Mouse (Mus musculus) liver, postnatal 0 days (tissue): ENCODE data around the gene P3h3. TPM values are rescaled to one million over a fixed set of nuclear protein-coding genes. Genes with fewer than 3 reads are reported as not detected.

Experiments
- ATAC-seq: fragments of 200-750 bp; cut with Nextera tagmentation; 2 replicates; pipeline ENCODE4 v1.8.0; 2017; ENCODE audit warnings: mild to moderate bottlenecking, moderate library complexity
- DNase-seq: peaks from one replicate; pipeline ENCODE4 v3.0.0-alpha.2; 2016
- H3K27ac ChIP-seq: fragments of 300-500 bp; sonication (generic); 2 replicates; pipeline ENCODE4 v1.5.1; 2014; ENCODE audit warnings: antibody characterized with exemption, moderate library complexity, mild to moderate bottlenecking, low read depth
- H3K27me3 ChIP-seq: fragments of 300-500 bp; sonication (generic); 2 replicates; pipeline ENCODE4 v1.6.1; 2014; ENCODE audit warnings: low read length, control low read depth, mixed read lengths; ENCODE audit not compliant: insufficient read depth
- H3K36me3 ChIP-seq: fragments of 300-500 bp; sonication (generic); replicated peaks from 2 replicates; pipeline ENCODE4 v1.6.1; 2014; ENCODE audit warnings: mild to moderate bottlenecking, control low read depth, low read length, moderate library complexity, mixed read lengths; ENCODE audit not compliant: insufficient read depth
- H3K4me1 ChIP-seq: fragments of 300-500 bp; sonication (generic); 2 replicates; pipeline ENCODE4 v1.6.1; 2014; ENCODE audit warnings: antibody characterized with exemption, mild to moderate bottlenecking, control low read depth; ENCODE audit not compliant: insufficient read depth
- H3K4me2 ChIP-seq: fragments of 300-500 bp; sonication (generic); 2 replicates; pipeline ENCODE4 v1.6.1; 2014; ENCODE audit warnings: low read depth, mild to moderate bottlenecking, low read length, moderate library complexity, mixed read lengths
- H3K4me3 ChIP-seq: fragments of 300-500 bp; sonication (generic); 2 replicates; pipeline ENCODE4 v1.5.1; 2014; ENCODE audit warnings: low read depth, low read length
- H3K9ac ChIP-seq: fragments of 300-500 bp; sonication (generic); replicated peaks from 2 replicates; pipeline ENCODE4 v1.6.1; 2014; ENCODE audit warnings: mild to moderate bottlenecking, moderate library complexity
- H3K9me3 ChIP-seq: fragments of 300-500 bp; sonication (generic); 2 replicates; pipeline ENCODE4 v1.6.1; 2016; ENCODE audit warnings: mild to moderate bottlenecking, control low read depth, low read length, mixed read lengths
- CTCF ChIP-seq: sonication (generic); IDR thresholded peaks from 2 replicates; pipeline ENCODE4 v1.5.1; 2016; ENCODE audit warnings: antibody characterized with exemption, low read depth
- EP300 ChIP-seq: IDR thresholded peaks from 2 replicates; pipeline ENCODE4 v1.6.1; 2016; ENCODE audit warnings: antibody characterized with exemption, low read depth, mild to moderate bottlenecking
- WGBS: fragments of 180-500 bp; shearing (Covaris S2); extraction: QIAGEN DNeasy Blood & Tissue Kit; methylation state at CpG from one replicate; pipeline ENCODE4 v1.1.7; 2014; ENCODE audit not compliant: insufficient replicate concordance; 5-methylcytosine and 5-hydroxymethylcytosine counted together
- polyA plus RNA-seq: library from polyadenylated mRNA; unstranded; fragments of >200 nt; fragmentation: Nextera tagmentation; extraction: Ambion mirVana; gene quantifications from 2 replicates; pipeline ENCODE4 v1.2.1, GENCODE M21; 2015

P3h3 gene
- polyA plus RNA-seq, 1 experiment from 2014 or later: 0.80 TPM

DNA sequence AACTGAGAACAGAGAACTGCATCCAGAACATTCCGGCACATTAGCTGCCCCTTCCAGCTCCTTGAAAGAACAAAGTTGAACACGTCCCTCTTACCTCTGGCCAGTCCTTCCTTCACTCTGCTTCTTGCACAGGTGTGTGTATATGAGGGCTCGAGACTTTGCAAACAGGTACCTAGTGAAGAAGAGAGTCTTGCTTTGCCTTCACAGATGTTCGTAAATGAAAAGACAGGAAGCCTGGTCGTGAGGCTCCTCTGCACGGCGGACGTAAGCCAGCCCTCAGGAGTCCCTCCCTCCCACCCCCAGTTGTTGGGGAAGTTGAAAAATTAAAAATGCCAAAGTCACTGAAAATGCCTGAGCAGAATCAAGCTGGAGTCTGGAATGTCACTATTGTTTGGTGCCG lies 30.4 kb upstream of the P3h3 start, which contains the start of gene Cd4:
Gene Cd4, minus strand, starts transcription at position 236 of the 400 bp plus-strand sequence.
- H3K4me3 ChIP-seq: no peak within 1 kb of the TSS
- H3K9ac ChIP-seq: no peak within 1 kb of the TSS
- WGBS: 58% methylated on average over 9 of the region's 9 CpGs
- no peaks in the 10 kb centered on the region for H3K4me1 ChIP-seq
- H3K36me3 ChIP-seq: no peaks in the 10 kb centered on the region
- DNase-seq (no peak), ATAC-seq (no peak)
- no peak within 1 kb of the TSS for H3K27ac ChIP-seq
- H3K4me2 ChIP-seq: no peak within 1 kb of the TSS
- H3K9me3 ChIP-seq: no peaks in the 10 kb centered on the region
- H3K27me3 ChIP-seq: no peaks in the 10 kb centered on the region
- TF ChIP-seq EP300 (no peak), CTCF (no peak)

DNA sequence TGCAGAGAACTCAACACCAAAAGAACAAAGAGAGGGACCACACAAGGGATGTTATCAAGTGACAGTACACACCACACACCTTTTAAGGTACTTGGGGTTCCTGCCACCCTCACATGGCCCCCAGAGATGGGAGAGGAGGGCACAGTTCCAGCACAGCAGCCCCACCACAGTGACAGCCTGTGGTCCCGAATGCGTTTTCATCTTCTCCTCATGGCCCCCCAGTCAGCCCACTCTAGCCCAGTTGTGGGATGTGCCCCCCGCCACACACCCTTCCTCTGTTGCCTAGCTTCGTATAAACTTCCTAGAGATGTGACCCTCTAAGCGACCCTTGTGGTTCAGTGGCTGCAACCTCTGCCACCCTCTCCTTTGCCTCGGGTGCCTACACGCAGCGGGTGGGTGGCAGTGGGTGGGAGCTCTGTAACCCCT lies 28.4 kb upstream of the P3h3 start:
- DNase-seq: no peak
- WGBS: 78% methylated on average over 8 of the region's 8 CpGs

DNA sequence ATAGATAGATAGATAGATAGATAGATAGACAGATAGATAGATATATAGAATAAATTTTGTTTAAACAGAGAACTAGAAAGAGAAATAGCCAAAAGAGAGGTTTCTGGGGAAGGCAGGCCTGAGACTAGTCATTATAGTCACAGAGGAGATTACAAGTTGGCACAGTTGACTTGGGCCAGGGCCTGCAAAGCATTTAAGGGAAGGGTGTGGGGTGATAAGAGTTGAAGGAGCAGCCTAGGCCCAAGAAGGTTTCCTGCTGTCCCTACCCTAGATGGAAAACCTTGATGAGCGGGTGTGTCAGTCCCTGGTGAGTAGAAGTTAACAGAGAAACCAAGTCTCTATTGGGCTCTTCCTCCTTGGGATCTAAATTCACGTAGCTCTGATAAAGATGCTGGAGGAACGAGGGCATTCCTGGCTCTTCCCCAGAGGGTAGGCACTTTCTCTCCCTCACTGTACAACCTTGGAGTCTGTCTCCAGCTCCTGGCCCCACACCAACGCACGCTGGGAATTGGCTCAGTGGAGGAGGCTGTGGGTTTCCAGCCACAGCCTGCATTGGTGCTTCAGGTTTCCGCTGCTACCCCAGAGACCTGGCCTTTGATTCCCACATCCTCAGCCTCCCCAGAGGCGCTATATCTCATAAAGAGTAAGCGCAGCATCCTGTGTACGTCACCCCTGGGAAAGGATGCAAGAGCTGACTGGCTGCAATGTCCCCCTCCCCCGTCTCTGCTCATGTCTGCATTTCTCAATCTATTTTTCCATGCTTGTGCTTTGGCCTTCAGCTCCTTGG lies 27.4 kb upstream of the P3h3 start:
- Histone ChIP-seq H3K4me2 (no peak overlapping the region), H3K27me3 (no peaks in the 10 kb centered on the region), H3K4me3 (no peak overlapping the region), H3K9ac (no peak overlapping the region), H3K27ac (no peak overlapping the region), H3K4me1 (no peaks in the 10 kb centered on the region), H3K9me3 (no peaks in the 10 kb centered on the region), H3K36me3 (no peaks in the 10 kb centered on the region)
- TF ChIP-seq CTCF (no peak), EP300 (no peak)
- WGBS: 58% methylated on average over 10 of the region's 10 CpGs
- DNase-seq (no peak), ATAC-seq (no peak)

More for the DNA sequence above, 28.4 kb upstream of the P3h3 start:
- no peak for TF ChIP-seq CTCF
- no peak for TF ChIP-seq EP300
- Histone ChIP-seq H3K9me3 (no peaks in the 10 kb centered on the region), H3K27ac (no peak overlapping the region), H3K4me1 (no peaks in the 10 kb centered on the region), H3K4me2 (no peak overlapping the region), H3K36me3 (no peaks in the 10 kb centered on the region), H3K4me3 (no peak overlapping the region), H3K27me3 (no peaks in the 10 kb centered on the region), H3K9ac (no peak overlapping the region)
- no peak for ATAC-seq

DNA sequence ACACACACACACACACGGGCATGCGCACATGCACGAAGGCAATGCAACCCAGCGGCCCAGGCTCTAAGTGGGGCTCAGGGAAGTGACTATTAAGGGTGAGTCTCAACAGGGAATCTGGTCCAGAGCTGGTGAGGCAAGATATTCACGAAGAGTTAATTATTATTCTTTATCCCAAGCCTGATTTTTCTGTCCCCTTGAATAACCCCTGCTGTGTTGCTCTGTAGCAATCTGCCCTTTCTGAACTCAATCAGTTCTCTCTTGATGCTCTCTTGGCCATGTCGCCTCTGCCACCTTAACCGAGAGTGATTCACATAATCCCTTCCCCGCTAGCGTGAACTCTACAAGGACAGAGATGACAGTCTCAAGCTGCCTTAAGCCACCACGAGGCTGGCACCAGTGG lies 25.8 kb upstream of the P3h3 start:
- Histone ChIP-seq H3K4me1 (no peaks in the 10 kb centered on the region), H3K27ac (no peak overlapping the region), H3K9me3 (no peaks in the 10 kb centered on the region), H3K4me2 (no peak overlapping the region), H3K4me3 (no peak overlapping the region), H3K27me3 (no peaks in the 10 kb centered on the region), H3K36me3 (no peaks in the 10 kb centered on the region), H3K9ac (no peak overlapping the region)
- 78% methylated on average over 10 of the region's 10 CpGs for WGBS
- DNase-seq: no peak
- TF ChIP-seq EP300 (no peak), CTCF (no peak)
- no peak for ATAC-seq

DNA sequence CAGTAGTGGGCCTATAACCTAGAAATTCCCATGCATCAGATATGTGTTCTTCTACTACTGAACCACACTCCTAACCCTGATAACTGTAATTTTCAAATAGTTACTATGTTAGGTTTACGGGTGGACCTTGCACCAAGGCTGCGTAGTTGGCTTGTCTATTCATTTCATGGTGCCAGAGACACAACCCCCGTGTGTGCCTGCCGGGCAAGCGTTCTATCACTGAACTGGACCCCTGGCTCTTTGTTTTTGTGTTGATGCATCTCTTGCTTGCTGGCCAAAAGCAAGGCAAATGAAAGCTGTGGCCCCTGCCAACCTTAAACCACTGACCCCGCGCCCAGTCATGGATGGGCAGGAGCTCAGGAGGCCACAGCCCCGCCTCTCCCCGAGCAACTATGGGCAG lies 24.3 kb upstream of the P3h3 start:
- H3K36me3 ChIP-seq: no peaks in the 10 kb centered on the region
- H3K27me3 ChIP-seq: no peaks in the 10 kb centered on the region
- WGBS: 84% methylated on average over 9 of the region's 9 CpGs
- DNase-seq (no peak), ATAC-seq (no peak)
- H3K4me3 ChIP-seq: no peak overlapping the region
- H3K27ac ChIP-seq: no peak overlapping the region
- no peaks in the 10 kb centered on the region for H3K4me1 ChIP-seq
- H3K9ac ChIP-seq: no peak overlapping the region
- H3K4me2 ChIP-seq: no peak overlapping the region
- no peak for TF ChIP-seq EP300
- TF ChIP-seq CTCF: no peak
- no peaks in the 10 kb centered on the region for H3K9me3 ChIP-seq

DNA sequence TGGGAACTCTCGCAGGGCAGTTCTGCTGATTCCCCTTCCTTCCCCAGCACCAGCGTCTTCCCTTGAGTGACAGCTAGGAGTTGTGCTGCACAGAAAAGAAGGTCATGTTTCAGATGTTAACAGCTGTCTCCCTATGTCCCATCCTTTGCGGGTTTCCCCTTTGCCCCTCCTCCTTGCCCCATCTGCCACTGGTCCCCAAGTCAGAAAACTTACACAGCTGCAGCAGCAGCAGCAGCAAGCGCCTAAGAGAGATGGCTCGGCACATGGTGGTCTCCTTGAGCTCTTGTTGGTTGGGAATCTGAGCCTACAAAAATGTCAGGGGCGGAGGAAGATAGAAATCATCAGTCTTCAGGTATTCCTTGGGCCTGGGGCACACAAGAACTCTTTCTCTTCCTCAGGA lies 21.8 kb upstream of the P3h3 start:
- H3K36me3 ChIP-seq: no peaks in the 10 kb centered on the region
- H3K4me2 ChIP-seq: no peak overlapping the region
- no peaks in the 10 kb centered on the region for H3K27me3 ChIP-seq
- ATAC-seq (no peak), DNase-seq (no peak)
- H3K27ac ChIP-seq: no peak overlapping the region
- 50% methylated on average over 6 of the region's 6 CpGs for WGBS
- no peak overlapping the region for H3K4me3 ChIP-seq
- H3K9me3 ChIP-seq: no peaks in the 10 kb centered on the region
- H3K9ac ChIP-seq: no peak overlapping the region
- no peaks in the 10 kb centered on the region for H3K4me1 ChIP-seq
- TF ChIP-seq CTCF (no peak), EP300 (no peak)
